Mouse (Mus musculus) mammary gland, adult 2 months (tissue): ENCODE measurements around the gene Man1c1. TPM values are rescaled to one million over a fixed set of nuclear protein-coding genes. Genes with fewer than 3 reads are reported as not detected.

Experiments
- polyA plus RNA-seq: library from polyadenylated mRNA; depleted of rRNA; stranded (reverse); fragments of >200 nt; gene quantifications from 2 replicates; pipeline ENCODE4 v1.2.3, GENCODE M21; 2012; ENCODE audit warnings: low replicate concordance; rRNA removed

Gene Man1c1
- polyA plus RNA-seq = 8.3 and 14.5 TPM in 2 replicates

DNA sequence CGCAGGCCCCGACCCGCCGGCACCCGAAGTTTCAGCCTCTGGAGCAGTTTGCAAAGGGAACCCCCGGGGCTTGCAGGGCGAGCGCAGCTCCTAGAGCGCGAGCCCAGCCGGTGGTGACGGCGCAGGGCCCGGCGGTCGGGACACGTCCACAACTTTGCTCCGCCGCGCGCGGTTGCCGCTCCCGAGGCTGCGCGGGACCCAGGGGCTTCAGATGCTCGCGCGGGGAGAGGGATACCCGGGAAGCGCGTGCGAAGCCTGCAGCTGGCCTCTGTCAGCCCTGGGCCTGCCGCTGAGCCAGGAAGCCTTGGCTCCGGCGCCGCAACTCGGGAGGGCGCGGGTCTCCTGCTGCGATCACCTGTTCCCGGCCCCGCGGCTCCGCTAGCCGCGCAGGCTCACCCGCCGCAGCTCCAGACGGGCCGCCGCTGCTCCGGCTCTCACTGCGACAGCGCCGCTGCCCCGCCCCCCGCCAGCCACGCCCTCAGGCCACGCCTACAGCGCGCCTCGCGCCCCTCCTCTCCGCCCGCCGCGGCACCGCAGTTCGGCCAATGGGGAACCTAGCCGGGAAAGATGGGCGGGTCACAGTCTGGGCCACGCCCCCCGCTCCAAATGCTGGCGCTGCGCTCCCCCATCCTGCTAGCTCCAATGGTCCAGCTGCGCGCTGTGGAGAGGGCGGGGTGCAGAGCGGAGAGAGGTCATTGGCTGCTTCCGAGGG lies at the start of gene Man1c1:
Gene Man1c1, minus strand, starts transcription at position 456 of the 712 bp plus-strand sequence.

DNA sequence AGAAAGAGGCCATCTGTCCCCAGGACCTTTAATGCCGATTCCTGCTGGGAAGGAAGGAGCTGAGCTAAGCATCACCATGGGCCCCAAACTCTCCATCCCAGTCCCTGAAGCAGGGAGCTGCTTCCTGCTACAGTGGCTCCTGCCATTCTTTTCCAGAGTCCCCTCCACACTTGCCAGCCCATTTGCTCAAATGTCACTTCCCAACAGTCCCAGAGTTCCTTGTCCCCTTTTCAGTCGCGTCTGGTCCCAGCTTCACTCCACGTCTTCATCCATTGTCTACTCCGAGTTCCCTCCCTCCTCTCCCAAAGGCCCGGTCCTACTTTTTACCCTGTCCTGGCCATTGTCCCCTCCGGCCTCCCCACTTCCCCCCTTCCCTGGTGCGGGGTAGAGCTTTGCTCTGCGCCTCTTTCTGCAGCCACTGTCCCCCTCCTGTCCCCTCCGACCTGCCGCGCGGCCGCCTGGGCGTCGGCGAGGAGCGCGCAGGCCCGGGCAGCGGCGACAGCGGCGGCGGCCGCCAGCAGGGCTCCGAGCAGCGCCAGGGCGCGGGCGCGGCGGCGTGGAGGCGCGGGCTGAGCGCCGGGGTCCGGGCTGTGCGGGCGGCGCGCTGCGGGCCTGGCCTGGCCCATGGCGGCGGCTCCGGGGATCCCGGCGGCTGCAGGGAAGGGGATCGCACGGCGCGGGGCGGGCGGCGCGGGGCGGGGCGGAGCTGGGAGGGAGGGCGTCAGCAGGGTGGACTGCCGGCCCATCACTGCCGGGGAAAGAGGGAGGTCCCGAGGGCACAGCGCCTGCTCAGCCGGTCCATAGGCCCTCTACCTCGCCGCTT lies 152.4 kb downstream of the Man1c1 start, which contains the start of gene Selenon:
Gene Selenon, minus strand, starts transcription at position 673 of the 823 bp plus-strand sequence.

DNA sequence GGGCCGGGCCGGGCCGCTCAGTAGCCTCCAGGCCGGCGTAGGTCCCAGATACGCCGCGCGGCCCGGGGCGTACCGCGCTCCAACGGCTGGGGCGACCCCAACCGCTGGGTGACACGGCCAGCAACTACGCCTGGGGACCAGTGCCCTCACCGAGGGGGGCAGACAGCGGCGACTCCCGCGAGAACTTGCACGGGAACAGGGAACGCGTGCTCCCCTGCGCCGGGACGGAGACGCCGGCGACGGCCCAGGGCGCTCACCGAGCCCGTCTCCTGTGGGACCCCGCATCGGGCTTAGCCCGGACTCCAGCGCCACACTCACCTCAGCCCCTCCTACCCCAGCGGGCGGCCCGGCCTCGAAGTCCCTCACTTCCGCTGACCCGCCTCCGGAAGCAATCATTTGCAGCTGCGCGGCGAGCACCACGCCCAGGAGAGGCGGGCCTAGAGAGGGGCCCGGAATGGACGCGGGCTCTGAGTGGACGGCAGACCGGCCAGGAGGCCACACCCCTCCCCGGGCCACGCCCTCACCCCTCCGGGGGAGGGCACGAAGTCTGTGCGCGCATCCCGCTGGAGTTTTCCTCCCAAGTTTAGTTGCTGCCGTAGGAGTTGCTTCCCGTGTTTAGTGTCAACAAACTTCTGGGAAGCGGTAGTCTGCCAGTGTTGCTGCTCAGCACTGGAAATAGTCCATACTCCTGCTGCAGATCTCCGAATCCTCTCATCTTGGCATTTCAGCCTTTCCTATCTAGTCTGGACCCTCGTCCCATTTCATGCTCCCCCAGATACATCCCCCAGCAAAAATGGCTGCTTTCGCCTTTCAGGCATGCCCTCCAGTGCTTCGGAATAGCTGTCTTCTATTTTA lies 168.9 kb downstream of the Man1c1 start, which contains the start of gene Mtfr1l:
Gene Mtfr1l, minus strand, starts transcription at position 456 of the 855 bp plus-strand sequence.

Other genes with a start within 250 kb of the Man1c1 start
- gene Stmn1, start 236.0 kb downstream of the Man1c1 start, polyA plus RNA-seq = 2.8 and 3.4 TPM in 2 replicates
- gene Paqr7, start 207.6 kb downstream of the Man1c1 start, polyA plus RNA-seq = 39.4 and 59.7 TPM in 2 replicates
- 0.20 TPM in 1 of 2 replicates, not detected in the other for gene Aunip, start 193.3 kb downstream of the Man1c1 start, polyA plus RNA-seq
- 92.8 and 131 TPM in 2 replicates for gene Mtfr1l, start 168.9 kb downstream of the Man1c1 start, polyA plus RNA-seq
- 33.8 and 40.6 TPM in 2 replicates for gene Selenon, start 152.1 kb downstream of the Man1c1 start, polyA plus RNA-seq
- 25.2 and 26.3 TPM in 2 replicates for gene Ldlrap1, start 63.7 kb upstream of the Man1c1 start, polyA plus RNA-seq
- 12.5 and 15.4 TPM in 2 replicates for gene Maco1, start 149.1 kb upstream of the Man1c1 start, polyA plus RNA-seq
- not detected in 2 replicates for gene Rhd, start 160.2 kb upstream of the Man1c1 start, polyA plus RNA-seq
- gene Tmem50a, start 210.7 kb upstream of the Man1c1 start, polyA plus RNA-seq = 96.4 and 167 TPM in 2 replicates
- gene Rsrp1, start 219.3 kb upstream of the Man1c1 start, polyA plus RNA-seq = 475 and 1,255 TPM in 2 replicates
- gene Syf2, start 226.6 kb upstream of the Man1c1 start, polyA plus RNA-seq = 12.6 and 22.3 TPM in 2 replicates